Mouse (Mus musculus) cerebellum, postnatal 14 days (tissue): ENCODE measurements at regions not wholly inside any gene's neighbourhood (a gene's known extent, or its start where the extent isn't known, plus 50 kb on each side); places are given as distances from the start of the nearest gene placed in this dataset.

Experiments used
- DNase-seq, 2 experiments: peaks; one replicate each; pipeline ENCODE4 v3.0.0; 2021; ENCODE audit warnings: mixed read lengths in 2 of 2

- DNase-seq = peak; percentile 4 to 25
These were observed 94.7 kb upstream of the Mapk10 start for GRCm38 (mm10) chr5:103305716-103306447.

GRCm38 (mm10) chr5:103304975-103305374 lies 93.8 kb upstream of the Mapk10 start:
- no peak for DNase-seq

GRCm38 (mm10) chr5:103302744-103303143 lies 91.6 kb upstream of the Mapk10 start:
- no peak for DNase-seq

- DNase-seq = peak; percentile 23 to 40
These were observed 90.2 kb upstream of the Mapk10 start for GRCm38 (mm10) chr5:103301303-103301702.

GRCm38 (mm10) chr5:103293953-103294352 lies 82.8 kb upstream of the Mapk10 start:
- DNase-seq = no peak

- no peak for DNase-seq
These were observed 80.6 kb upstream of the Mapk10 start for GRCm38 (mm10) chr5:103291691-103292090.

GRCm38 (mm10) chr5:103291219-103291618 lies 80.1 kb upstream of the Mapk10 start:
- no peak for DNase-seq

- DNase-seq = no peak
These were observed 58.1 kb upstream of the Mapk10 start for GRCm38 (mm10) chr5:103269206-103269605.

- DNase-seq = no peak
These were observed 53.8 kb upstream of the Mapk10 start for GRCm38 (mm10) chr5:103264903-103265302.

GRCm38 (mm10) chr5:103261406-103261805 lies 50.3 kb upstream of the Mapk10 start:
- DNase-seq = peak; percentile 11 to 23
